ENCODE assay signal across 8 mouse cellular contexts in genomic region chr10:13968234-13968555, GRCm38 (mm10). TPM values are rescaled to one million over a fixed set of nuclear protein-coding genes. Genes with fewer than 3 reads are reported as not detected.
DNase-seq lines count a peak whose midpoint lies in the region; ATAC-seq and TF ChIP-seq lines count a peak whose summit lies in the region.

No protein-coding gene starts in this region.

- no peaks in the 10 kb centered on the region for H3K36me3 ChIP-seq in lung, embryonic 15.5 days
- H3K36me3 ChIP-seq in embryonic facial prominence, embryonic 14.5 days (ENCODE audit: control insufficient read depth, insufficient read depth, low read length): no peaks in the 10 kb centered on the region
- no peaks in the 10 kb centered on the region for H3K36me3 ChIP-seq in limb, embryonic 11.5 days (ENCODE audit: control insufficient read depth, insufficient read depth, low read length)
- no peaks in the 10 kb centered on the region for H3K36me3 ChIP-seq in small intestine, adult 2 months (ENCODE audit: control insufficient read depth, insufficient read depth, low read length)

- 0 out of 2 replicates have a peak, but pooled peaks cover under 1% of the 10 kb centered on the region for H3K27me3 ChIP-seq in lung, embryonic 15.5 days
- 0 out of 2 replicates have a peak, but pooled peaks cover under 1% of the 10 kb centered on the region for H3K27me3 ChIP-seq in embryonic facial prominence, embryonic 14.5 days (replicated peaks; ENCODE audit: control insufficient read depth, insufficient read depth, low read length)
- peaks cover 7% of the 10 kb centered on the region for H3K27me3 ChIP-seq in limb, embryonic 11.5 days (ENCODE audit: control insufficient read depth, insufficient read depth, low read length)
- H3K27me3 ChIP-seq in small intestine, adult 2 months (ENCODE audit: control insufficient read depth, insufficient read depth, low read length): no peaks in the 10 kb centered on the region

- ATAC-seq in lung, embryonic 15.5 days (ENCODE audit: borderline replicate concordance, extremely low read depth, low FRiP score, low TSS enrichment): no peak
- ATAC-seq in embryonic facial prominence, embryonic 14.5 days (ENCODE audit: low read depth): no peak
- no peak for ATAC-seq in limb, embryonic 11.5 days (ENCODE audit: insufficient number of reproducible peaks, low FRiP score, low TSS enrichment, low read depth)

- peak overlapping the region; percentile 96 for H3K27ac ChIP-seq in lung, embryonic 15.5 days
- peak overlapping the region; percentile 99 for H3K27ac ChIP-seq in embryonic facial prominence, embryonic 14.5 days (replicated peaks; ENCODE audit: low read depth, low read length)
- H3K27ac ChIP-seq in limb, embryonic 11.5 days (replicated peaks; ENCODE audit: low read depth, low read length): no peak overlapping the region
- H3K27ac ChIP-seq in small intestine, adult 2 months (ENCODE audit: insufficient read depth, low read depth, low read length): peak overlapping the region; percentile 81

- no peaks in the 10 kb centered on the region for H3K9me3 ChIP-seq in lung, embryonic 15.5 days
- no peaks in the 10 kb centered on the region for H3K9me3 ChIP-seq in embryonic facial prominence, embryonic 14.5 days (ENCODE audit: control insufficient read depth, low read length)
- H3K9me3 ChIP-seq in limb, embryonic 11.5 days (ENCODE audit: control insufficient read depth, low read length): no peaks in the 10 kb centered on the region

- peak overlapping the region; percentile 87 for H3K9ac ChIP-seq in lung, embryonic 15.5 days
- peak overlapping the region; percentile 92 for H3K9ac ChIP-seq in embryonic facial prominence, embryonic 14.5 days (ENCODE audit: low read depth, low read length)
- H3K9ac ChIP-seq in limb, embryonic 11.5 days (ENCODE audit: low read length): no peak overlapping the region

- 9% methylated on average over 5 of the region's 5 CpGs for WGBS in lung, embryonic 15.5 days
- 9% methylated on average over 5 of the region's 5 CpGs for WGBS in embryonic facial prominence, embryonic 14.5 days
- 8% methylated on average over 5 of the region's 5 CpGs for WGBS in limb, embryonic 11.5 days
- WGBS in small intestine, adult 2 months: 19% methylated on average over 5 of the region's 5 CpGs

- DNase-seq in lung, postnatal 10 days: no peak
- no peak for DNase-seq in embryonic facial prominence, embryonic 14.5 days (ENCODE audit: low spot score)
- no peak for DNase-seq in limb, embryonic 11.5 days (ENCODE audit: low spot score)
- DNase-seq in thymus, postnatal 25 days: no peak
- no peak for DNase-seq in layer of hippocampus, postnatal 10 days (ENCODE audit: low spot score in 2 of 2)
- no peak for DNase-seq in layer of hippocampus, adult 9-11 months

- no peak for TF ChIP-seq POLR2A in small intestine, adult 2 months (IDR thresholded peaks at IDR 0.05; ENCODE audit: low read depth, low read length)

- no peak for TF ChIP-seq CTCF in small intestine, adult 2 months (IDR thresholded peaks at IDR 0.05; ENCODE audit: extremely low read depth, insufficient read length, insufficient replicate concordance, low read depth, low read length)

- H3K4me3 ChIP-seq in lung, embryonic 15.5 days: peak overlapping the region; percentile 82
- peak overlapping the region; percentile 75 for H3K4me3 ChIP-seq in embryonic facial prominence, embryonic 14.5 days (ENCODE audit: low read depth, low read length)
- peak overlapping the region; percentile 56 for H3K4me3 ChIP-seq in limb, embryonic 11.5 days (ENCODE audit: low read depth, low read length)
- H3K4me3 ChIP-seq in small intestine, adult 2 months (ENCODE audit: low read depth, low read length): peak overlapping the region; percentile 83

- H3K4me1 ChIP-seq in lung, embryonic 15.5 days: peaks cover 3% of the 10 kb centered on the region; the same call in 1 of the 2 replicates
- peaks cover 3% of the 10 kb centered on the region; the same call in 1 of the 2 replicates for H3K4me1 ChIP-seq in embryonic facial prominence, embryonic 14.5 days (ENCODE audit: control insufficient read depth, insufficient read depth, low read length)
- H3K4me1 ChIP-seq in limb, embryonic 11.5 days (ENCODE audit: control insufficient read depth, insufficient read depth, low read length): peaks cover 2% of the 10 kb centered on the region; the same call in 1 of the 2 replicates
- peaks cover 4% of the 10 kb centered on the region; the same call in 1 of the 2 replicates for H3K4me1 ChIP-seq in small intestine, adult 2 months (ENCODE audit: control insufficient read depth, insufficient read depth, insufficient read length, low read length)

- H3K4me2 ChIP-seq in lung, embryonic 15.5 days: peak overlapping the region; percentile 98
- H3K4me2 ChIP-seq in embryonic facial prominence, embryonic 14.5 days (ENCODE audit: low read depth, low read length): peak overlapping the region; percentile 94
- peak overlapping the region; percentile 99 for H3K4me2 ChIP-seq in limb, embryonic 11.5 days (ENCODE audit: low read depth, severe bottlenecking)

RNA-seq across cellular contexts. Expression of gene Hivep2, which starts 2.3 kb away (rescaled TPM):
- 5.1 and 6.0 TPM in 2 replicates for polyA plus RNA-seq in lung, embryonic 15.5 days (2015; fragmentation: Nextera tagmentation; extraction: Ambion mirVana)
- 14.8 and 15.6 TPM in 2 replicates for polyA plus RNA-seq in embryonic facial prominence, embryonic 14.5 days (2014; fragmentation: Nextera tagmentation; extraction: Ambion mirVana)
- 1.5 and 1.7 TPM in 2 replicates for polyA plus RNA-seq in limb, embryonic 11.5 days (2014; fragmentation: Nextera tagmentation; extraction: Ambion mirVana)
- 2.0 and 4.2 TPM in 2 replicates for polyA plus RNA-seq in small intestine, adult 2 months (2012; rRNA removed)
- 100 to 1,000 TPM; 215 to 228 TPM for total RNA-seq in layer of hippocampus, postnatal 10 days (2021)
